2 mouse cellular contexts compared by ENCODE assay signal in the genomic region with DNA sequence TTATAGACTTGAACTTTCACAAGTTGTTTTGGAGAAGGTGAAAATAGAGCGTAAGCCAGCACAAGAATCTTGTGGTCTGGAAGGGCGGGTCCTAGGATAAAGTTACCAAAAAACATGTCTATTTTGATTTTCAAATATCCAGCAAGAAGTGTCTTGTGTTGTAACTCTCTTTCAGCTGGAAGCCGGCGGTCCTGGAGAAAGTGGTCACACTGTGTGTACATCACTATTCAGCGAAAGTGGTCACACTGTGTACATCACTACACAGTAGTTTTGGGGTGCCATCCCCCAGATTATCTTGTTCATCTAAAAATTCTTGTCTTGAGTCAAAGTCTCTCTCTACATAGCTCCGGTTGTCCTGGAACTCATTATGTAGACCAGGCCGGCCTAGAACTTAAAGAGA.
TF ChIP-seq lines count a peak whose summit lies in the region.

No protein-coding gene starts in this region.

TF ChIP-seq in CH12.LX, 34 proteins besides CTCF, POLR2A, EP300 and RAD21:
- TF ChIP-seq ZKSCAN1 (IDR thresholded peaks at IDR 0.05; ENCODE audit: borderline replicate concordance, low read depth, low read length) (peak; percentile 54; the same call in 1 of the 2 replicates), USF1 (IDR thresholded peaks at IDR 0.05; ENCODE audit: low read depth, low read length) (no peak)

TF ChIP-seq in MEL, 35 proteins besides CTCF, POLR2A, EP300 and RAD21:
- peak; percentile 96 for TF ChIP-seq ZKSCAN1 (IDR thresholded peaks at IDR 0.05; ENCODE audit: low read depth, low read length)
- TF ChIP-seq POLR2AphosphoS5 (IDR thresholded peaks at IDR 0.05; ENCODE audit: borderline replicate concordance, low read depth, low read length) = no peak
